Mouse (Mus musculus) monocyte, adult 5-6 weeks (primary cell): ENCODE results near the gene Zscan20. TPM values are rescaled to one million over a fixed set of nuclear protein-coding genes. Genes with fewer than 3 reads are reported as not detected.
"Not testable (repeated sequence)": the region's sequence is repeated elsewhere in the genome, so short reads cannot be mapped to it uniquely, and the experiment has no call there.

Experiments
- ATAC-seq: fragments of 153-309, 156-312 bp; replicated peaks from 2 replicates; pipeline ENCODE4 v1.8.0; 2017; ENCODE audit warnings: mild to moderate bottlenecking; ENCODE audit not compliant: low TSS enrichment, insufficient number of reproducible peaks, severe bottlenecking, poor library complexity, low FRiP score
- total RNA-seq: library from RNA; stranded (forward); fragments of 200-1000, 200-491, 200-594 nt; gene quantifications from 3 replicates; pipeline ENCODE4 v1.2.3, GENCODE M21; 2017

Gene Zscan20
- total RNA-seq, 1 experiment from 2014 or later = 3.5 TPM

GRCm38 (mm10) chr4:128617363-128618120, 7.6 kb upstream of the Zscan20 start:
- ATAC-seq = no peak

DNA sequence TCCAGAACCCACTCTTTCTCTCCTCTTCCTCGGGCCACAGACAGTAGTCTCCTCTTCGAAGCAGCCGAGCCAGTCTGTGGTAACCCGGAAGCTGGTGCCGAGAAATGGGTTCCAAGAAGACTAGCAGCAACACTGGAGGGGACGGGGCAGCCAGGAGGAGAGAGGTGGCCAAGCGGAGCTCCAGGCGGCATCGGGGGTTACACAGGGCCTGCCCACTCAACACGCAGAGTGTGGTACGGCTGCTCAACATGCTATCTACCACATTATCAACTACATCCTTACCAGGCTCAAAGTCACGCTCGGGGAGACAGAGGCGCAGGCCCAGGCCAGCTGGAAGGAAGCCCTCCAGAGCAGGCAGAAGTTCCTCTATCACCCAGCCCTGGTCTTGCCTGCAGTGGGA, 5.9 kb upstream of the Zscan20 start:
- no peak for ATAC-seq

- no peak for ATAC-seq
Observed at GRCm38 (mm10) chr4:128613326-128613725, 3.4 kb upstream of the Zscan20 start.

- not testable (repeated sequence) for ATAC-seq
Observed at GRCm38 (mm10) chr4:128611726-128612125, 1.8 kb upstream of the Zscan20 start.

GRCm38 (mm10) chr4:128610706-128611105, 808 bp upstream of the Zscan20 start:
- ATAC-seq = no peak

DNA sequence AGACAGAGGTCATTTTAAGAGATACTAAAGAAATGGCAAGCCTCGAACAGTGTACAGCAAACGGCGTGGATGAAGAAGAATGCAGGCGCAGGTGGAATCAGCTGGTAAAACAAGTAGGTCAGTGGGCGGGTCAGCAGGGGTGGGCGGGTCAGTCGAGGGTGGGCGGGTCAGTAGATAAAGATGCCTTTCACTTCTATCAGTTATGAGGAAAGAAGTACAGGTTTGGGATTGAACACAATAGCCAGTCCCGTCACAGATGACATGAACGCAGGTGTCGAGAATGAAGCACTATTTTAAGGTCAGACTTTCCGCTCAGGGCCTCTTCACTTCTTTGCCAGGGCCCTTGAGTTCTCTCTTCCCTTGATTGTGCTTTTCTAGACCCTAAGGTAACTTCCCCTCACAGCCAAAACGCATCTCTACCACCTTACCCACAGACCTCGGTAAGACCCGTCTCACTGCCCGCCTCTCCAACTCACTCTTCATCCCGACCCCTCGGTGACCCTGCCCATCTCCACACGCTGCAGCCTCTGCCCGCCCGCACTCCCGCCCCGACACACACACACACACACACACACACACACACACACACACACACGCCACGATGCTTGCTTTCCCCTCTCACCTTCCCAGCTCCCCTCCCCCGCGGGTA, 498 bp downstream of the Zscan20 start:
- ATAC-seq = no peak

DNA sequence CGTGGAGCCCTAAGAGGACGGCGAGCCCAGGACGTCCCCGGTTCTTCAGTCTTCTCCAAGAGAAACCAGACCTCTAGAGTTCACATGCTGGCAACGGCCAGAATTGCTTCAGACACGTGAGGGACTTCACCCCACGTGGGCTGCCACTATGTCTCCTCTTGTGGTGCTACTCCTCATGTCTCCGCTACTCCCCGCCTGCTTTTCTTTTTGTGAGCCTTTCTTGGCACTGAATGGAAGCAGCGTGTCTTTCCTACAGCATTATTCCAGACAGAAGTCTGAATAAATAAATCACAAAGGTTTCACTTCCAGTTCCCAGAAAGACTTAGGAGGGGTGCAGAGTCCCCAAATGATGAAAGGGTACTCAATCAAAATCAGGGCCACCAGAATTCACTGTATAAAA, 2.2 kb downstream of the Zscan20 start:
- no peak for ATAC-seq

DNA sequence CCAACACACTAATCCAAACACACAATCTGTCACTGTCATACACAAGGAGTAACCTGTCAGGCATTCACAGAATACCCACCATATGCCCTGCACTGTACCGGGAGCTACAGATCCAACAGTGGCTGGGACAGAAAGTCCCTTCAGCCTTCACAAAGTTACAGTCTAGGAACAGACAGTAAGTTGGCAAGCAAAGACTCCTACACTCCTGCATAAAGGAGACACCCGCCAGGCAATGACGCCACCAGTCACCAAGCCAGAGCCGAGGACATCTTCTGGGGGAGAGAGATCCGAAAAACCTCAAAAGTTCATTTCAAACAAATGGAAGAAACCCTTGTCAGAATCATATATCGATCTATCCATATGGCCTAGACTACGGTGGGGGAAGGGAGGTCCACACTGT, 3.3 kb downstream of the Zscan20 start:
- ATAC-seq = no peak

DNA sequence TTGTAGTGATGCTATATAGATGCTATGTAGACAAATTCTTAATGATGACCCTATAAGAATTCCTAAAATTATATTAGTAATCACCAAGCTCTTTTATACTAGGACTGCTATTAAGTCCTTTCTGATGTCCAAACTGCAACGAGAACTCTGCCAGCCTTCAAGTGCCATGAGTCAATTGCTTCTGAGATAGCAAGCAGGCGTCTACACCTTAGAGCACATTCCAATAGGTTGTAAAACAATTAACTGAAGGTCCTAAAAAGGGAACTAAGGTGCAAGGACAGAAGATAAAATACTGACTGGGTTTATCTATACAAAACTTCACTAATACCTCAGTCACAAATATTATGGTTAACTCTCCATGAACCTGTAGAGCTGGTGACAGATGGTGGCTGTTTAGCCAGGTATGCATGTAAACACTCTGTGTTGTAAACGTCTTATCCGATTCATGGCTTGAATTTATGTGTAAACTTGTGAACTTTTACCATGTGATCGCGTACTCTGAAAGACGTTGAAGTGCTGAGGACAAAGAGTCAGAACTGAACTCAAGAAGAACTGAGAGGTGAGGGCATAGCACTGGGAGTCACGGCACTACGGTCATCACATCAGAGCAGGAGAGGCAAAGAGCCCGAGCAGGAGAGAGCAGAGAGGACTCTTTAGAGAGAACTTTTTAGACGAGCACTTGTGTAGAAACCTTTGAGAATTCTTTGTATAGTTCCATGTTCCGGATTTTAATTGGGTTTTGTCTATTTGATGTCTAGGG, 11.9 kb downstream of the Zscan20 start:
- no peak for ATAC-seq

GRCm38 (mm10) chr4:128594062-128594461, 15.8 kb downstream of the Zscan20 start:
- ATAC-seq = no peak

DNA sequence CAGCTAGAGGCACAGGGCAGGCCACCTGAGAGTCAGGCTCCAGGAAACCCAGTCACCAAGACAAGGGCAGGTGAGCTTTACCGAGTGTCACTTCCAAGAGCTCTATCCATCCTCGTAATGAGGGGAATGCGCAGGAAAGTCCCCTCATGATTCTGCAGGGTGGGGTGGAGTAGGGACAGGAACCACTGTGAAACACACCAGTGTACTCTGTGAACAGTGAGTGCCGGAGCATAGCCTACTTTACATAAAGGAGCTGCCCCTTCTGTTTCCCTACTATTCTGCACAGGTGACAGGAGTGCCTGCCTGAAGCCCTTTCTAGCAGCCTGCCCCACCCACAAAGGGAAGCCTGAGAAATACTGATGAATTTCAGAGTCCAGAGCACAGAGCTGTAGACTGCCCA, 16.6 kb downstream of the Zscan20 start:
- no peak for ATAC-seq

GRCm38 (mm10) chr4:128579182-128579581, 30.7 kb downstream of the Zscan20 start:
- 0 out of 2 replicates have a peak, but pooled peaks have one; percentile 48 for ATAC-seq

GRCm38 (mm10) chr4:128575811-128576210, 34.1 kb downstream of the Zscan20 start:
- no peak for ATAC-seq

DNA sequence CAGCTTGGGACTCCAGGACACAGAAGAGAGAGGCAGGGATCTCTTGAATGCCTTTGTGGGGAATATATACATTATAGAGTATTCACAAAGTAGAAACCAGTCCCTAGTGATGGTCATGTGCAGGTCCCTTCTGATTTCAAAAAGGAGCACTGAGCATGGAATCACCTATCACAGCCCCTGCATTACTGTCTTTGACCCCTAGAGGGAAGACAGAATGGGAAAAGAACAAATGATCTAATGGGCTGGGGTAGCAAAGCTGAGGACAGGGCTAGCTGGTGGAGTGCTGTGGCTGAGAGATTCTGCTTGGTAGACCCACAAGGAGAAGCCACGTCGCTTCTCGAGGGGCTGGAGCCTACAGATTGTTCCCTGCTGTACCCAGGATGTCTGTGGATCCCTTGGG, 49.6 kb downstream of the Zscan20 start:
- ATAC-seq = no peak

DNA sequence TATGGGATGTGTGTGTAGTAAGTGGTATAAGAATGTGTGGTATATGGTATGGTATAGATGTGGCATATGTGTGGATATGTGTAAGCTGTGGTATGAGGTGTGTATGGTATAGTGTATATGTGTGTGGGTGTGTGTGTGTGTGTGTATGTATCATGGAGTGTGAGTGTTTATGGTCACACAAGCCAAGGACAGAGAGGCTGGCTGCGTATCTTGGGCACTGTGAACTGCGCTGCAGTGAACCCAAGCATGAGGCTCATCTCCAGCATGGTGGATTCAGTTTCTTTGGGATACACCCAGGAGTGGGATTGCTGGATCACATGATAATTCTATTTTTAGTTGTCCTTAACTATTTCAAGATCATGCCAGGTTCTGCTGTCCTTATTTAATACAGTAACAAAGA, 55.7 kb downstream of the Zscan20 start:
- ATAC-seq = no peak

- no peak for ATAC-seq
Observed at GRCm38 (mm10) chr4:128550756-128551155, 59.1 kb downstream of the Zscan20 start.

GRCm38 (mm10) chr4:128543956-128544486, 65.9 kb downstream of the Zscan20 start:
- ATAC-seq = not testable (repeated sequence)

GRCm38 (mm10) chr4:128543378-128543777, 66.5 kb downstream of the Zscan20 start:
- ATAC-seq = no peak
